Mouse (Mus musculus): ENCODE results near the gene Tm4sf1. TPM values are rescaled to one million over a fixed set of nuclear protein-coding genes. Genes with fewer than 3 reads are reported as not detected.

The Tm4sf1 gene
- 109 and 114 TPM in 2 replicates for polyA plus RNA-seq (2015; fragmentation: Nextera tagmentation; extraction: Ambion mirVana)

DNA sequence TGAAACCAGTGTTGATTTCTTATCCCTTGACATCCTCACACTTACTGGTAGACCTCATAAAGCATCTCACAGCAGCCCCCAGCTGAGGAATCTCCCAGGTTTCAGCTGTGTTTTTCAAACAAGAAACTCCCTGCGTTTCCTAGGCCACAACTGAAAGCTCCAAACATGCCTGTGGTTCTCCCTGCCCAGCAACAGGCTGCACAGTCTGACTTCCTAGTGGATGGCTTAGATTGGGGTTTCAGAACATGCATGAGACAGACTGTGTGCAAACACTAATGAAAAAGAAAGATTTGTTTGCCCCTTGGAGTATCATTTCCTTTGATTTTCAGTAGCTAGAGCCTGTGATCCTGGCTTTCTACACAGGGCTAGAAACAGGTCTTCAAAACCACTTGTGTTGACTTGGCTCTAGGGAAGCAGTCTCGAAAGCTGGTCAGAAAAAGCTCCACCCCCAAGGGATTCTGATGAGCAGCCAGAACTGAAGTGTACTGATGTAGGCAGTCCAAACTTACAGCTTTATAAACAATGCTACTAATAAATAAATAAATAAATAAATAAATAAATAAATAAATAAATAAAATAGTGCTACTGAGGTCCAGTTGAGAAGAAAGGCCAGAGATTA is at the start of gene Tm4sf1:
Tm4sf1 (minus strand) TSS at position 68 of the 619 bp plus-strand sequence.

Other genes starting within 250 kb of the Tm4sf1 start
- 0.13 TPM in 1 of 2 replicates, not detected in the other for gene Tm4sf4, start 123.3 kb upstream of the Tm4sf1 start, polyA plus RNA-seq (2015; fragmentation: Nextera tagmentation; extraction: Ambion mirVana)

Measured in skeletal muscle tissue, postnatal 0 days (tissue).